Comparison of ENCODE assay signal across 8 mouse cellular contexts in genomic region chr11:21239763-21240509, GRCm38 (mm10). TPM values are rescaled to one million over a fixed set of nuclear protein-coding genes. Genes with fewer than 3 reads are reported as not detected.
DNase-seq lines count a peak whose midpoint lies in the region; ATAC-seq and TF ChIP-seq lines count a peak whose summit lies in the region.

No protein-coding gene starts in this region.

- no peaks in the 10 kb centered on the region for H3K9me3 ChIP-seq in hindbrain, postnatal 0 days (ENCODE audit: low read length)

- TF ChIP-seq CTCF in layer of hippocampus, adult 2 months (conservative IDR thresholded peaks at IDR 0.05) = no peak
- TF ChIP-seq CTCF in hindbrain, postnatal 0 days (IDR thresholded peaks at IDR 0.05; ENCODE audit: low read depth) = no peak

- intact Hi-C loops in left cerebral cortex, postnatal 4 days (cut with DNase I) = no loop called here

- H3K4me3 ChIP-seq in layer of hippocampus, adult 2 months = peak overlapping the region; percentile 78
- H3K4me3 ChIP-seq in hindbrain, postnatal 0 days (ENCODE audit: low read length) = peak overlapping the region; percentile 95

- no peak for DNase-seq in layer of hippocampus, adult 2 months (ENCODE audit: low spot score in 2 of 2)
- DNase-seq in layer of hippocampus, adult 9-10 months (ENCODE audit: low spot score) = no peak
- DNase-seq in c-Kit-positive CD71-positive TER-119-positive erythroid progenitor cells, embryonic 14.5 days (ENCODE audit: low spot score) = peak; percentile 64
- DNase-seq in hindbrain, postnatal 0 days (ENCODE audit: low spot score) = peak; percentile 6
- DNase-seq in naive thymus-derived CD4-positive, alpha-beta T cell, adult 2 months (ENCODE audit: low read depth) = peak; percentile 23
- DNase-seq in spleen, adult 18-20 months = no peak
- no peak for DNase-seq in thymus, postnatal 14 days
- no peak for DNase-seq in left cerebral cortex, postnatal 4 days

- WGBS in hindbrain, postnatal 0 days = 21% methylated on average over 7 of the region's 7 CpGs

- H3K4me1 ChIP-seq in hindbrain, postnatal 0 days (ENCODE audit: insufficient read depth, low read length) = no peaks in the 10 kb centered on the region; the same call in 1 of the 2 replicates

- no peak for ATAC-seq in hindbrain, postnatal 0 days

- H3K27me3 ChIP-seq in hindbrain, postnatal 0 days (ENCODE audit: insufficient read depth, low read length) = no peaks in the 10 kb centered on the region

- peak overlapping the region; percentile 69 for H3K4me2 ChIP-seq in hindbrain, postnatal 0 days (ENCODE audit: low read depth, low read length)

- H3K27ac ChIP-seq in layer of hippocampus, adult 2 months = peak overlapping the region; percentile 97
- peak overlapping the region; percentile 98 for H3K27ac ChIP-seq in hindbrain, postnatal 0 days

- H3K9ac ChIP-seq in hindbrain, postnatal 0 days (replicated peaks; ENCODE audit: low read length) = peak overlapping the region; percentile 99

- H3K36me3 ChIP-seq in hindbrain, postnatal 0 days (ENCODE audit: insufficient read depth, low read length) = no peaks in the 10 kb centered on the region

RNA-seq across cellular contexts. Expression of gene Vps54, which starts 0.9 kb away (rescaled TPM):
- total RNA-seq in layer of hippocampus, adult 2 months (2021) = 10 to 100 TPM; 27.1 to 28.4 TPM
- total RNA-seq in hindbrain, postnatal 0 days (2014; rRNA removed) = 16.9 and 23.8 TPM in 2 replicates
- 5.7 and 6.6 TPM in 2 replicates for polyA plus RNA-seq in hindbrain, postnatal 0 days (2015; fragmentation: Nextera tagmentation; extraction: Ambion mirVana)
- total RNA-seq in left cerebral cortex, postnatal 4 days (2021) = 10 to 100 TPM; 34.7 to 36.8 TPM

Comparison
In these comparisons a context has a peak if more than half of its experiments do, and no peak if none do; other contexts are left out.
1. DNase-seq: peak in c-Kit-positive CD71-positive TER-119-positive erythroid progenitor cells, embryonic 14.5 days (single experiment), hindbrain, postnatal 0 days (single experiment) and naive thymus-derived CD4-positive, alpha-beta T cell, adult 2 months (single experiment); none in layer of hippocampus, adult 2 months (0 of 2), layer of hippocampus, adult 9-10 months (single experiment), spleen, adult 18-20 months (0 of 2), thymus, postnatal 14 days (single experiment) and left cerebral cortex, postnatal 4 days (single experiment).